Mouse (Mus musculus): ENCODE results near the gene Fam19a2. TPM values are rescaled to one million over a fixed set of nuclear protein-coding genes. Genes with fewer than 3 reads are reported as not detected.
A peak's percentile ranks its signal among the peaks of the same experiment; 100 is the strongest.

Fam19a2 gene
- 0.59 and 0.78 TPM in 2 replicates for polyA plus RNA-seq (2012; rRNA removed)

DNA sequence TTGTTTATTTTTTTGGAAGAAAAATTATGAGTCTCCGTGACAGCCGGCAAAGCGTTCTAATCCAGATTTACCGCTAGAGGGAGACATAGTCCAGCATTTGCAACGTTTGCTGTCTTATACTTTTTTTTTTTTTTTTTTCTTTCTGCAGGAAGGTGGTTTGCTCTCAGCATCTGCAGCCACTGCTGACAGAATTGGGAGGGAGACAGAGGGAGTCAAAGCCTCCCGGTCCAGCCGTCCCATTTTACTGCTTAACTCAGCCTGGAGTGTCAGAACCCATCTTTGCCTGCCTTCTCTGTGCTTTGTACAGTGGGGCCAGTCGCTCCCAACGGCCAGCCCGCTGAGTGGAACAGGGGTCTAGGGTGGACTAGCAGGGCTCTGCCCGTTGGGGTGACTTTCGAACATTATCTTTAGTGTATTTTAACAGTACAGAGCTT lies at the start of gene Fam19a2:
Fam19a2 (plus strand) TSS at position 121 of the 434 bp plus-strand sequence.
- peak within 1 kb of the TSS; percentile 19 for H3K4me3 ChIP-seq (ENCODE audit: control insufficient read depth, low read depth, low read length)
- H3K27ac ChIP-seq (ENCODE audit: control insufficient read depth, insufficient read depth, low read depth, low read length): no peak within 1 kb of the TSS
- H3K36me3 ChIP-seq (ENCODE audit: control insufficient read depth, insufficient read depth, low read length): no peaks in the 10 kb centered on the region
- H3K27me3 ChIP-seq (ENCODE audit: control insufficient read depth, insufficient read depth, low read length): peaks cover 5% of the 10 kb centered on the region; the same call in 1 of the 2 replicates
- no peak for TF ChIP-seq CTCF (IDR thresholded peaks at IDR 0.05; ENCODE audit: control insufficient read depth, insufficient read depth, insufficient replicate concordance, low read depth, low read length)
- peaks cover 16% of the 10 kb centered on the region for H3K4me1 ChIP-seq (ENCODE audit: control insufficient read depth, insufficient read depth, low read length)

DNA sequence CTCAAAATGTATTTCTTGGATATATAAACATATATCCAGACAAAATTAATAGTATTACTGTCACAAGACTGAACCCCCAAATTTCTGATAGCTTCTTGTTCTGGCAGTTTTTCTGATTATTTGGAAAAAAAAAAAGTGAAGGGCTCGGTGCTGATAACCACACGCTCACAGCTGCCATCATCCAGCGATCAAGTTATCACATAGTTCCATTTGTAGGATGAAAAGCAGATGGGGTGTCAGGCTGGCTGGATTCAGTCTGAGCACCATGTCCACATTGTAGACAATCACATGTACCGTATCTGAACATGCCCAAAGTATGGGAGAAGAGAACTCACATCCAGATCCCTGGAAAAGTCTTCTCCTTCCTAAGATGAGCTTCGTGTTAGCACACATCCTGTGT lies 41.0 kb upstream of the Fam19a2 start:
- Histone ChIP-seq H3K36me3 (ENCODE audit: control insufficient read depth, insufficient read depth, low read length) (no peaks in the 10 kb centered on the region), H3K27me3 (ENCODE audit: control insufficient read depth, insufficient read depth, low read length) (no peaks in the 10 kb centered on the region), H3K4me1 (ENCODE audit: control insufficient read depth, insufficient read depth, low read length) (no peaks in the 10 kb centered on the region), H3K27ac (ENCODE audit: control insufficient read depth, insufficient read depth, low read depth, low read length) (no peak overlapping the region), H3K4me3 (ENCODE audit: control insufficient read depth, low read depth, low read length) (no peak overlapping the region)
- TF ChIP-seq CTCF (IDR thresholded peaks at IDR 0.05; ENCODE audit: control insufficient read depth, insufficient read depth, insufficient replicate concordance, low read depth, low read length): no peak
- TF ChIP-seq POLR2A (IDR thresholded peaks at IDR 0.05; ENCODE audit: control insufficient read depth, low read depth, low read length): no peak

DNA sequence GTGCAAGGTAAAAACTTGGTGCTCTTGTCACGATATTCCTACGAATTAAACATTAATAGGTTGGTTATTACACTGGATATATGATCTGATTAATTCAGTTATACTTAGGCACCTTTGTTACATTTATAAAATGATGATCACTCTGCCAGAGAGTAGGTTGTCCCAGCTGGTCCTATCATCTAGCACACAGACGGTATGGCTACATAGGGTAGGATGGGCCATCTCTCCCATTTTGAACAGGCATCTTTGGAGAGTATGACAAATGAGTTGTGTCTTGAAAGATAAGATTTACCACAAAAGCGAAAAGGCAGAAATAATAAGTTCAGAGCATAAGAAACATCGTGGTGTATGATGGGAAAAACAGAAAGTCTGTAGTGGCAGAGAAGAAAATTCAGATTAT lies 34.4 kb upstream of the Fam19a2 start:
- Histone ChIP-seq H3K36me3 (ENCODE audit: control insufficient read depth, insufficient read depth, low read length) (no peaks in the 10 kb centered on the region), H3K4me1 (ENCODE audit: control insufficient read depth, insufficient read depth, low read length) (no peaks in the 10 kb centered on the region), H3K27me3 (ENCODE audit: control insufficient read depth, insufficient read depth, low read length) (no peaks in the 10 kb centered on the region), H3K27ac (ENCODE audit: control insufficient read depth, insufficient read depth, low read depth, low read length) (no peak overlapping the region), H3K4me3 (ENCODE audit: control insufficient read depth, low read depth, low read length) (no peak overlapping the region)
- TF ChIP-seq POLR2A (IDR thresholded peaks at IDR 0.05; ENCODE audit: control insufficient read depth, low read depth, low read length): no peak
- TF ChIP-seq CTCF (IDR thresholded peaks at IDR 0.05; ENCODE audit: control insufficient read depth, insufficient read depth, insufficient replicate concordance, low read depth, low read length): no peak

DNA sequence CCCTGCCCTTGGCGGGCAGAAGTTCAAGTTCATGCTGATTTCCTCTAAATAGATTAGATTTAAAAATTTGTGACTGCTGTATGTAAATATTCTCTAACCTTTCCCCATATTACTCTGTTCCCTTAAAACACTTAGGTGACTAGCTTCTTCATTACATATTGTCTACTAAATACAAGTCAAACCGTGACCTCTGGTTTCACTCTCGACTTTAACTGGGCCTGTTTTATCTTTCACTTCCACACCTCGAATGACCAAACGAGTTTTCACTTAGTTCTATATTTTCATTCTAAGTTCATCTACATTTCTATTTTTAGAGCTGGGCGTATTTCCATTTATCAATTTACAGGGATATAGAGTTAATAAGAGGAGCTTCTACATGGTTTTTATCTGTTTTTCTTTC lies 15.7 kb upstream of the Fam19a2 start:
- H3K36me3 ChIP-seq (ENCODE audit: control insufficient read depth, insufficient read depth, low read length): no peaks in the 10 kb centered on the region
- H3K4me1 ChIP-seq (ENCODE audit: control insufficient read depth, insufficient read depth, low read length): peaks cover 3% of the 10 kb centered on the region; the same call in 1 of the 2 replicates
- no peak overlapping the region for H3K4me3 ChIP-seq (ENCODE audit: control insufficient read depth, low read depth, low read length)
- TF ChIP-seq CTCF (IDR thresholded peaks at IDR 0.05; ENCODE audit: control insufficient read depth, insufficient read depth, insufficient replicate concordance, low read depth, low read length) (no peak), POLR2A (IDR thresholded peaks at IDR 0.05; ENCODE audit: control insufficient read depth, low read depth, low read length) (no peak)
- H3K27ac ChIP-seq (ENCODE audit: control insufficient read depth, insufficient read depth, low read depth, low read length): no peak overlapping the region
- H3K27me3 ChIP-seq (ENCODE audit: control insufficient read depth, insufficient read depth, low read length): no peaks in the 10 kb centered on the region

DNA sequence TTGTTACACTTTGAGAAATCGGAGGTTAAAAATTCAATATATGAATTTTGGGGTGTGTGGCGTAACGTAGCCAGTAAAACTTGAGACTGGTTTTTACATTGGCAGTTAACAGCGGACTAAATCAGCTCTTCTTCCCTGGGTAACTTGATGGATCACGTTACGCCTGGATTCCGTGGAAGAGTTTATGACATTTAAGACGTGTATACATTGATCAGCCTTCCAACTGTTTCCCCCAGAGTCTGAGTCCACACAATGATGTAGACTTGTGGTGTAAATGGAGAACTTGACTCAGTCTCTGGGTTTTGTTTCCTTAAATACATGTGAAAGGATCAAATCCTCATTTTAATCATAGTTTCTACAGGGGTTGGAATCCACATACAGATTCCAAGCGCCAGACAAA lies 11.9 kb upstream of the Fam19a2 start:
- Histone ChIP-seq H3K27ac (ENCODE audit: control insufficient read depth, insufficient read depth, low read depth, low read length) (no peak overlapping the region), H3K4me3 (ENCODE audit: control insufficient read depth, low read depth, low read length) (no peak overlapping the region), H3K36me3 (ENCODE audit: control insufficient read depth, insufficient read depth, low read length) (no peaks in the 10 kb centered on the region), H3K4me1 (ENCODE audit: control insufficient read depth, insufficient read depth, low read length) (no peaks in the 10 kb centered on the region), H3K27me3 (ENCODE audit: control insufficient read depth, insufficient read depth, low read length) (no peaks in the 10 kb centered on the region)
- TF ChIP-seq CTCF (IDR thresholded peaks at IDR 0.05; ENCODE audit: control insufficient read depth, insufficient read depth, insufficient replicate concordance, low read depth, low read length): no peak
- no peak for TF ChIP-seq POLR2A (IDR thresholded peaks at IDR 0.05; ENCODE audit: control insufficient read depth, low read depth, low read length)

DNA sequence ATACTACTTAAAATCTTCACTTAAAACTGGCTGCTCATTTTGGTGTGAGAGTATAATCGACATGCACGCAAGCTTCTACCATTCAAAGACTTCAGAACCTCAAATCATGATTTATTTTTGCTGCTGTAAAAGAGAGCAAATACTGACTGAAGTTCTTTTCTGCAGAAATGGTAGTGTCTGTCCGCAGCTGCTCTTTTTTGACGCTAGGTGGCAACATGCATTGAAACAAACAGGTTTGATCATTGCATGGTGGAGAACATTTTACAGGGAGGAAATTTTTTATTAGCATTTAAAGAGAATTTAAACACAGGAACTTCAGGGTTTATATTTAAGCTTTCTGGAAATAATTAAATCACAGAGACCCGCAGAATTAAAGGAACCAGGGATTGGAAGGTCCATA lies 9.5 kb upstream of the Fam19a2 start:
- H3K36me3 ChIP-seq (ENCODE audit: control insufficient read depth, insufficient read depth, low read length): no peaks in the 10 kb centered on the region
- TF ChIP-seq POLR2A (IDR thresholded peaks at IDR 0.05; ENCODE audit: control insufficient read depth, low read depth, low read length): no peak
- TF ChIP-seq CTCF (IDR thresholded peaks at IDR 0.05; ENCODE audit: control insufficient read depth, insufficient read depth, insufficient replicate concordance, low read depth, low read length): no peak

DNA sequence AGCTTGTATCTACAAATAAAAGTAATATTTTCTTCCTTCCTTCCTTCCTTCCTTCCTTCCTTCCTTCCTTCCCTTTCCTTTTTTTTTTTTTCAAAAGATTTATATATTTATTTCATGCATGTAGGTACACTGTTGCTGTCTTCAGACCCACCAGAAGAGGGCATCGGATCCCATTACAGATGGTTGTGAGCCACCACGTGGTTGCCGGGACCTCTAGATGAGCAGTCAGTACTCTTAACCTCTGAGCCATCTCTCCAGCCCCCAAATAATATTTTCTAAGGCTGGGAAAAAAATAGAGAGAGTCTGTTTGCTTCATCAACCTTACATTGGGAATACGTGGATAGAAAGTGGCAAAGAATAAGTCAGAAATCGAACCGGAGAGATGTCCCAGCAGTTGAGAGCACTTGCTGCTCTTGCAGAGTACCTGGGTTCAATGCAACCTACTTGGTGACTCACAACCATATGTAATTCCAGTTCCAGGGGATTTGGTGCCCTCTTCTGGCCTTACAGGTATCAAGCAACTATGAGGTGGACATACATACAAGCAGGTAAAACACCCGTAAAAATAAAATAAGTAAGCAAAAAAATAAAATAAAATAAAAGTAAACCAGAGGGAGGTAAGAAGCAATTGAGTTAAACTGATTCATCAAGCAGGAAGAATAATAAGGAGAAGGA lies 8.0 kb upstream of the Fam19a2 start:
- Histone ChIP-seq H3K36me3 (ENCODE audit: control insufficient read depth, insufficient read depth, low read length) (no peaks in the 10 kb centered on the region), H3K27me3 (ENCODE audit: control insufficient read depth, insufficient read depth, low read length) (no peaks in the 10 kb centered on the region), H3K4me3 (ENCODE audit: control insufficient read depth, low read depth, low read length) (no peak overlapping the region), H3K4me1 (ENCODE audit: control insufficient read depth, insufficient read depth, low read length) (no peaks in the 10 kb centered on the region), H3K27ac (ENCODE audit: control insufficient read depth, insufficient read depth, low read depth, low read length) (no peak overlapping the region)
- TF ChIP-seq CTCF (IDR thresholded peaks at IDR 0.05; ENCODE audit: control insufficient read depth, insufficient read depth, insufficient replicate concordance, low read depth, low read length): no peak
- TF ChIP-seq POLR2A (IDR thresholded peaks at IDR 0.05; ENCODE audit: control insufficient read depth, low read depth, low read length): no peak

More for the DNA sequence above, 9.5 kb upstream of the Fam19a2 start:
- H3K4me3 ChIP-seq (ENCODE audit: control insufficient read depth, low read depth, low read length): no peak overlapping the region
- H3K27me3 ChIP-seq (ENCODE audit: control insufficient read depth, insufficient read depth, low read length): no peaks in the 10 kb centered on the region
- H3K4me1 ChIP-seq (ENCODE audit: control insufficient read depth, insufficient read depth, low read length): no peaks in the 10 kb centered on the region
- no peak overlapping the region for H3K27ac ChIP-seq (ENCODE audit: control insufficient read depth, insufficient read depth, low read depth, low read length)
